Comparison of ENCODE assay signal across 1 mouse cellular context in the genomic region with DNA sequence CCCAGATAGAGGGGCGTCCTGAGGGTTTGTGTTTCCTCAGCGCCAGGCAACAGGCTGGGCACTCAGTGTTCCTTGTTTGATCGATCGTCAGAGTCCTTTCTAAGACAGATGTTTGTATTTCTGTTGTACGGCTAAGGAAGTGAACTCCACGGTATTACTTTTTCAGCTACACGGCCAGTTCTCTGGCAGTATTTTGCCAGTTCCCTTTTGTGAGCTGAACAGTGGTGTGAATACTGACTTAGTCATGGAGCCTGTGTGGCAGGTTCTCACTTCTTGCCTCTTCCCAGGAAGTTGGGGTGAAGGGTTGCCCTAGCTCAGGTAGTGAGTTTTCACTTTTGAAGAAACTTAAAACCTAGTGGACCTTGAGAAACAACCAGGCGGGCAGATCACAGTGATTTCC.
TF ChIP-seq lines count a peak whose summit lies in the region.

No protein-coding gene starts in this region.

TF ChIP-seq in CH12.LX, 34 proteins besides CTCF, POLR2A, EP300 and RAD21:
- TF ChIP-seq NELFE (IDR thresholded peaks at IDR 0.05; ENCODE audit: low read depth, low read length), result no peak
- TF ChIP-seq IRF4 (IDR thresholded peaks at IDR 0.05; ENCODE audit: low read depth, low read length), result no peak
- no peak for TF ChIP-seq SMC3 (IDR thresholded peaks at IDR 0.05; ENCODE audit: low read depth, low read length)
- no peak for TF ChIP-seq UBTF (IDR thresholded peaks at IDR 0.05; ENCODE audit: low read depth, low read length)
- TF ChIP-seq MXI1 (IDR thresholded peaks at IDR 0.05; ENCODE audit: low read depth, low read length), result no peak
- TF ChIP-seq POLR2AphosphoS2 (IDR thresholded peaks at IDR 0.05; ENCODE audit: low read depth, low read length), result no peak
- TF ChIP-seq RCOR1 (conservative IDR thresholded peaks at IDR 0.05; ENCODE audit: low read depth, low read length), result no peak
- TF ChIP-seq ZNF384 (IDR thresholded peaks at IDR 0.05; ENCODE audit: low read depth, low read length), result no peak
- TF ChIP-seq MEF2A (IDR thresholded peaks at IDR 0.05; ENCODE audit: borderline replicate concordance, low read depth, low read length), result no peak
